Mouse (Mus musculus) embryonic facial prominence, embryonic 15.5 days (tissue): ENCODE results near the gene Pigg. TPM values are rescaled to one million over a fixed set of nuclear protein-coding genes. Genes with fewer than 3 reads are reported as not detected.

ENCODE experiments used
- ATAC-seq: fragments of 200-750 bp; cut with Nextera tagmentation; 2 replicates; pipeline ENCODE4 v1.8.0; 2017; ENCODE audit warnings: low read depth, moderate TSS enrichment; ENCODE audit not compliant: insufficient number of reproducible peaks, low FRiP score, low TSS enrichment
- H3K27ac ChIP-seq: fragments of 300-500 bp; sonication (generic); replicated peaks from 2 replicates; pipeline ENCODE4 v1.5.1; 2015; ENCODE audit warnings: mild to moderate bottlenecking, inconsistent platforms
- H3K27me3 ChIP-seq: fragments of 300-500 bp; sonication (generic); 2 replicates; pipeline ENCODE4 v1.6.1; 2015; ENCODE audit warnings: inconsistent platforms
- H3K36me3 ChIP-seq: fragments of 300-500 bp; sonication (generic); 2 replicates; pipeline ENCODE4 v1.6.1; 2015; ENCODE audit warnings: mild to moderate bottlenecking, inconsistent platforms
- H3K4me1 ChIP-seq: fragments of 300-500 bp; sonication (generic); 2 replicates; pipeline ENCODE4 v1.6.1; 2015; ENCODE audit warnings: inconsistent platforms
- H3K4me2 ChIP-seq: fragments of 300-500 bp; sonication (generic); replicated peaks from 2 replicates; pipeline ENCODE4 v1.6.1; 2015; ENCODE audit warnings: mild to moderate bottlenecking, inconsistent platforms
- H3K4me3 ChIP-seq: fragments of 300-500 bp; sonication (generic); replicated peaks from 2 replicates; pipeline ENCODE4 v1.5.1; 2015; ENCODE audit warnings: mild to moderate bottlenecking, inconsistent platforms
- H3K9ac ChIP-seq: fragments of 300-500 bp; sonication (generic); 2 replicates; pipeline ENCODE4 v1.6.1; 2015; ENCODE audit warnings: inconsistent platforms
- H3K9me3 ChIP-seq: fragments of 300-500 bp; sonication (generic); replicated peaks from 2 replicates; pipeline ENCODE4 v1.6.1; 2016; ENCODE audit warnings: inconsistent platforms
- WGBS: fragments of 180-500 bp; shearing (Covaris S2); methylation state at CpG from one replicate; pipeline ENCODE4 v1.1.7; 2015; 5-methylcytosine and 5-hydroxymethylcytosine counted together
- polyA plus RNA-seq: library from polyadenylated mRNA; unstranded; fragments of >200 nt; fragmentation: Nextera tagmentation; extraction: Ambion mirVana; gene quantifications from 2 replicates; pipeline ENCODE4 v1.2.1, GENCODE M21; 2015

The Pigg gene
- polyA plus RNA-seq, 1 experiment from 2014 or later, result 5.9 TPM

GRCm38 (mm10) chr5:108301567-108301966 is 10.8 kb upstream of the Pigg start:
- Histone ChIP-seq H3K9me3 (no peaks in the 10 kb centered on the region), H3K4me1 (no peaks in the 10 kb centered on the region), H3K27ac (no peak overlapping the region), H3K9ac (no peak overlapping the region), H3K4me3 (no peak overlapping the region), H3K27me3 (no peaks in the 10 kb centered on the region), H3K36me3 (no peaks in the 10 kb centered on the region), H3K4me2 (no peak overlapping the region)
- no peak for ATAC-seq
- WGBS, result 72% methylated on average over 3 of the region's 3 CpGs

GRCm38 (mm10) chr5:108313065-108313860 is 854 bp downstream of the Pigg start:
- Histone ChIP-seq H3K27ac (no peak overlapping the region), H3K27me3 (no peaks in the 10 kb centered on the region), H3K4me3 (peak overlapping the region; percentile 82), H3K9ac (peak overlapping the region; percentile 60), H3K9me3 (no peaks in the 10 kb centered on the region), H3K36me3 (no peaks in the 10 kb centered on the region), H3K4me1 (peaks cover 6% of the 10 kb centered on the region), H3K4me2 (peak overlapping the region; percentile 74)
- WGBS, result 6% methylated on average over 16 of the region's 16 CpGs
- no peak for ATAC-seq

GRCm38 (mm10) chr5:108331051-108331450 is 18.6 kb downstream of the Pigg start:
- no peak for ATAC-seq
- Histone ChIP-seq H3K9ac (no peak overlapping the region), H3K9me3 (no peaks in the 10 kb centered on the region), H3K27me3 (no peaks in the 10 kb centered on the region), H3K36me3 (peaks cover 39% of the 10 kb centered on the region), H3K4me3 (no peak overlapping the region), H3K4me1 (no peaks in the 10 kb centered on the region), H3K4me2 (no peak overlapping the region), H3K27ac (no peak overlapping the region)
- WGBS, result 80% methylated on average over 1 of the region's 1 CpGs

GRCm38 (mm10) chr5:108337385-108337784 is 25.0 kb downstream of the Pigg start:
- WGBS, result 76% methylated on average over 4 of the region's 4 CpGs
- H3K4me2 ChIP-seq, result no peak overlapping the region
- no peak for ATAC-seq
- H3K27ac ChIP-seq, result no peak overlapping the region
- no peak overlapping the region for H3K4me3 ChIP-seq
- H3K36me3 ChIP-seq, result peaks cover 37% of the 10 kb centered on the region
- no peaks in the 10 kb centered on the region for H3K27me3 ChIP-seq
- no peaks in the 10 kb centered on the region for H3K4me1 ChIP-seq
- H3K9me3 ChIP-seq, result no peaks in the 10 kb centered on the region
- H3K9ac ChIP-seq, result no peak overlapping the region

GRCm38 (mm10) chr5:108338049-108338448 is 25.6 kb downstream of the Pigg start:
- WGBS, result 86% methylated on average over 3 of the region's 3 CpGs
- Histone ChIP-seq H3K27me3 (no peaks in the 10 kb centered on the region), H3K4me3 (no peak overlapping the region), H3K9me3 (no peaks in the 10 kb centered on the region), H3K27ac (no peak overlapping the region), H3K4me2 (no peak overlapping the region), H3K9ac (no peak overlapping the region), H3K36me3 (peaks cover 33% of the 10 kb centered on the region), H3K4me1 (no peaks in the 10 kb centered on the region)
- no peak for ATAC-seq

GRCm38 (mm10) chr5:108343680-108344170 is 31.3 kb downstream of the Pigg start:
- no peaks in the 10 kb centered on the region for H3K9me3 ChIP-seq
- 91% methylated on average over 4 of the region's 4 CpGs for WGBS

GRCm38 (mm10) chr5:108345313-108346071 is 33.1 kb downstream of the Pigg start:
- no peak overlapping the region for H3K9ac ChIP-seq
- H3K4me2 ChIP-seq, result no peak overlapping the region
- WGBS, result 80% methylated on average over 10 of the region's 10 CpGs
- no peaks in the 10 kb centered on the region for H3K4me1 ChIP-seq
- no peak overlapping the region for H3K27ac ChIP-seq
- H3K9me3 ChIP-seq, result no peaks in the 10 kb centered on the region
- H3K27me3 ChIP-seq, result no peaks in the 10 kb centered on the region
- no peak for ATAC-seq
- H3K36me3 ChIP-seq, result peaks cover 37% of the 10 kb centered on the region
- H3K4me3 ChIP-seq, result no peak overlapping the region

More at GRCm38 (mm10) chr5:108343680-108344170, 31.3 kb downstream of the Pigg start:
- Histone ChIP-seq H3K27ac (no peak overlapping the region), H3K36me3 (peaks cover 37% of the 10 kb centered on the region), H3K27me3 (no peaks in the 10 kb centered on the region), H3K4me3 (no peak overlapping the region), H3K4me2 (no peak overlapping the region), H3K9ac (no peak overlapping the region), H3K4me1 (no peaks in the 10 kb centered on the region)
- no peak for ATAC-seq

- no peak for ATAC-seq
- Histone ChIP-seq H3K4me2 (no peak overlapping the region), H3K4me3 (no peak overlapping the region), H3K27me3 (no peaks in the 10 kb centered on the region), H3K27ac (no peak overlapping the region), H3K9me3 (no peaks in the 10 kb centered on the region), H3K9ac (no peak overlapping the region), H3K36me3 (peaks cover 32% of the 10 kb centered on the region), H3K4me1 (no peaks in the 10 kb centered on the region)
- 49% methylated on average over 6 of the region's 6 CpGs for WGBS
These were observed 35.4 kb downstream of the Pigg start for GRCm38 (mm10) chr5:108347843-108348242.

GRCm38 (mm10) chr5:108349511-108350148 is 37.2 kb downstream of the Pigg start:
- Histone ChIP-seq H3K4me2 (no peak overlapping the region), H3K36me3 (peaks cover 21% of the 10 kb centered on the region), H3K9ac (no peak overlapping the region), H3K9me3 (no peaks in the 10 kb centered on the region), H3K4me1 (no peaks in the 10 kb centered on the region), H3K4me3 (no peak overlapping the region), H3K27me3 (no peaks in the 10 kb centered on the region), H3K27ac (no peak overlapping the region)
- ATAC-seq, result no peak
- 91% methylated on average over 9 of the region's 9 CpGs for WGBS

- WGBS, result 82% methylated on average over 2 of the region's 2 CpGs
- no peaks in the 10 kb centered on the region for H3K4me1 ChIP-seq
- H3K9me3 ChIP-seq, result no peaks in the 10 kb centered on the region
These were observed 41.6 kb downstream of the Pigg start for GRCm38 (mm10) chr5:108354056-108354455.

GRCm38 (mm10) chr5:108357862-108358261 is 45.5 kb downstream of the Pigg start:
- Histone ChIP-seq H3K27me3 (0 out of 2 replicates have a peak, but pooled peaks cover under 1% of the 10 kb centered on the region), H3K9me3 (no peaks in the 10 kb centered on the region), H3K27ac (no peak overlapping the region), H3K9ac (no peak overlapping the region), H3K36me3 (no peaks in the 10 kb centered on the region), H3K4me2 (no peak overlapping the region), H3K4me3 (no peak overlapping the region), H3K4me1 (no peaks in the 10 kb centered on the region)
- ATAC-seq, result no peak
- WGBS, result 87% methylated on average over 1 of the region's 1 CpGs

More at GRCm38 (mm10) chr5:108354056-108354455, 41.6 kb downstream of the Pigg start:
- Histone ChIP-seq H3K36me3 (peaks cover 8% of the 10 kb centered on the region; the same call in 1 of the 2 replicates), H3K27ac (no peak overlapping the region), H3K4me2 (no peak overlapping the region), H3K27me3 (no peaks in the 10 kb centered on the region), H3K9ac (no peak overlapping the region), H3K4me3 (no peak overlapping the region)
- ATAC-seq, result no peak
